In genomic region chr5:24612302-24612649, GRCm38 (mm10) we compare ENCODE assay signal across 14 mouse cellular contexts. TPM values are rescaled to one million over a fixed set of nuclear protein-coding genes. Genes with fewer than 3 reads are reported as not detected.
DNase-seq lines count a peak whose midpoint lies in the region; ATAC-seq lines count a peak whose summit lies in the region.
"Had no signal": no experiment of that assay in that cellular context is flagged by ENCODE, and none has a peak within 500 bp of the region (broad histone marks: within the 10 kb centered on the region; RNA-seq: fewer than 3 reads in every experiment).

No protein-coding gene starts in this region.

- no peak for DNase-seq in heart, postnatal 10 days
- DNase-seq in midbrain, embryonic 11.5 days (ENCODE audit: low spot score, missing footprints): peak; percentile 76
- DNase-seq in midbrain, embryonic 10.5 days (ENCODE audit: low spot score): no peak
- no peak for DNase-seq in limb, embryonic 10.5 days (ENCODE audit: low spot score)
- no peak for DNase-seq in right cerebral cortex, postnatal 4 days
- no peak for DNase-seq in thymus, postnatal 14 days
- DNase-seq: B cell, adult 2 months had no signal

- H3K4me3 ChIP-seq in heart, embryonic 12.5 days: no peak overlapping the region
- no peak overlapping the region for H3K4me3 ChIP-seq in midbrain, embryonic 11.5 days (ENCODE audit: low read depth, low read length)
- no peak overlapping the region for H3K4me3 ChIP-seq in midbrain, embryonic 10.5 days
- H3K4me3 ChIP-seq in limb, embryonic 10.5 days: no peak overlapping the region
- no peak overlapping the region for H3K4me3 ChIP-seq in stomach, embryonic 16.5 days (replicated peaks; ENCODE audit: low read length)
- H3K4me3 ChIP-seq: embryonic facial prominence, embryonic 12.5 days; liver, embryonic 12.5 days had no signal

- intact Hi-C loops in heart, postnatal 10 days (cut with DNase I): no loop called here

- H3K27me3 ChIP-seq in heart, embryonic 12.5 days (replicated peaks): peaks cover 4% of the 10 kb centered on the region; the same call in 1 of the 2 replicates
- no peaks in the 10 kb centered on the region for H3K27me3 ChIP-seq in midbrain, embryonic 11.5 days (ENCODE audit: control insufficient read depth, insufficient read depth, low read length)
- peaks cover 8% of the 10 kb centered on the region for H3K27me3 ChIP-seq in midbrain, embryonic 10.5 days (ENCODE audit: low read depth, poor library complexity, severe bottlenecking)
- peaks cover 30% of the 10 kb centered on the region for H3K27me3 ChIP-seq in limb, embryonic 10.5 days (ENCODE audit: low read depth, poor library complexity, severe bottlenecking)
- H3K27me3 ChIP-seq in stomach, embryonic 16.5 days (ENCODE audit: control insufficient read depth, insufficient read depth, low read length): no peaks in the 10 kb centered on the region
- H3K27me3 ChIP-seq: embryonic facial prominence, embryonic 12.5 days had no signal

- 75% methylated on average over 5 of the region's 5 CpGs for WGBS in heart, embryonic 12.5 days
- WGBS in midbrain, embryonic 11.5 days: 85% methylated on average over 5 of the region's 5 CpGs
- WGBS in midbrain, embryonic 10.5 days: 81% methylated on average over 5 of the region's 5 CpGs
- 82% methylated on average over 5 of the region's 5 CpGs for WGBS in limb, embryonic 10.5 days
- 75% methylated on average over 5 of the region's 5 CpGs for WGBS in stomach, embryonic 16.5 days

- no peaks in the 10 kb centered on the region for H3K9me3 ChIP-seq in heart, embryonic 12.5 days (replicated peaks)
- no peaks in the 10 kb centered on the region for H3K9me3 ChIP-seq in midbrain, embryonic 11.5 days (ENCODE audit: control insufficient read depth, low read length)
- no peaks in the 10 kb centered on the region for H3K9me3 ChIP-seq in midbrain, embryonic 10.5 days (replicated peaks)
- H3K9me3 ChIP-seq in limb, embryonic 10.5 days (replicated peaks): no peaks in the 10 kb centered on the region
- no peaks in the 10 kb centered on the region for H3K9me3 ChIP-seq in stomach, embryonic 16.5 days (replicated peaks; ENCODE audit: control insufficient read depth, low read length)
- H3K9me3 ChIP-seq: embryonic facial prominence, embryonic 12.5 days; liver, embryonic 12.5 days had no signal

- H3K36me3 ChIP-seq in heart, embryonic 12.5 days: no peaks in the 10 kb centered on the region
- no peaks in the 10 kb centered on the region for H3K36me3 ChIP-seq in midbrain, embryonic 11.5 days (ENCODE audit: control insufficient read depth, insufficient read depth, low read length)
- H3K36me3 ChIP-seq in midbrain, embryonic 10.5 days: no peaks in the 10 kb centered on the region
- no peaks in the 10 kb centered on the region for H3K36me3 ChIP-seq in limb, embryonic 10.5 days
- no peaks in the 10 kb centered on the region for H3K36me3 ChIP-seq in stomach, embryonic 16.5 days (ENCODE audit: control insufficient read depth, insufficient read depth, low read length)
- H3K36me3 ChIP-seq: embryonic facial prominence, embryonic 12.5 days; liver, embryonic 12.5 days had no signal

- 0 out of 2 replicates have a peak, but pooled peaks have one; percentile 37 for ATAC-seq in heart, embryonic 12.5 days (ENCODE audit: insufficient number of reproducible peaks, low FRiP score)
- no peak for ATAC-seq in midbrain, embryonic 11.5 days (ENCODE audit: low FRiP score)
- ATAC-seq in stomach, embryonic 16.5 days (ENCODE audit: insufficient read depth, low FRiP score): peak; percentile 25; the same call in 1 of the 2 replicates
- ATAC-seq: inflammation-experienced regulatory T-cells, adult 6 months; liver, embryonic 12.5 days had no signal

- no peak overlapping the region for H3K9ac ChIP-seq in heart, embryonic 12.5 days
- H3K9ac ChIP-seq in midbrain, embryonic 11.5 days (ENCODE audit: low read length): no peak overlapping the region
- no peak overlapping the region for H3K9ac ChIP-seq in stomach, embryonic 16.5 days (ENCODE audit: low read length)
- H3K9ac ChIP-seq: embryonic facial prominence, embryonic 12.5 days; liver, embryonic 12.5 days had no signal

- peaks cover 31% of the 10 kb centered on the region for H3K4me1 ChIP-seq in heart, embryonic 12.5 days (replicated peaks)
- H3K4me1 ChIP-seq in midbrain, embryonic 11.5 days (ENCODE audit: control insufficient read depth, insufficient read depth, low read length): no peaks in the 10 kb centered on the region
- H3K4me1 ChIP-seq in midbrain, embryonic 10.5 days: peaks cover 15% of the 10 kb centered on the region; the same call in 1 of the 2 replicates
- peaks cover 12% of the 10 kb centered on the region for H3K4me1 ChIP-seq in limb, embryonic 10.5 days
- no peaks in the 10 kb centered on the region for H3K4me1 ChIP-seq in stomach, embryonic 16.5 days (ENCODE audit: control insufficient read depth, insufficient read depth, low read length)

- H3K4me2 ChIP-seq in heart, embryonic 12.5 days: no peak overlapping the region
- no peak overlapping the region for H3K4me2 ChIP-seq in midbrain, embryonic 11.5 days
- H3K4me2 ChIP-seq in stomach, embryonic 16.5 days (ENCODE audit: low read depth, low read length): no peak overlapping the region
- H3K4me2 ChIP-seq: embryonic facial prominence, embryonic 12.5 days; liver, embryonic 12.5 days had no signal

- no peak overlapping the region for H3K27ac ChIP-seq in heart, embryonic 12.5 days (ENCODE audit: poor library complexity, severe bottlenecking)
- no peak overlapping the region for H3K27ac ChIP-seq in midbrain, embryonic 11.5 days (ENCODE audit: low read depth, low read length)
- no peak overlapping the region for H3K27ac ChIP-seq in midbrain, embryonic 10.5 days (replicated peaks)
- peak overlapping the region; percentile 25; the same call in 1 of the 2 replicates for H3K27ac ChIP-seq in limb, embryonic 10.5 days
- no peak overlapping the region for H3K27ac ChIP-seq in stomach, embryonic 16.5 days (ENCODE audit: low read length)
- H3K27ac ChIP-seq: embryonic facial prominence, embryonic 12.5 days; liver, embryonic 12.5 days had no signal

RNA-seq across cellular contexts. Expression of gene Smarcd3, which starts 11.9 kb away (rescaled TPM):
- 86.4 and 90.3 TPM in 2 replicates for polyA plus RNA-seq in heart, embryonic 12.5 days (2016; fragmentation: Nextera tagmentation; extraction: Ambion mirVana)
- total RNA-seq in heart, postnatal 10 days (2021): 10 to 100 TPM; 61.4 to 67.8 TPM
- 56.8 and 60.2 TPM in 2 replicates for polyA plus RNA-seq in midbrain, embryonic 11.5 days (2014; fragmentation: Nextera tagmentation; extraction: Ambion mirVana)
- polyA plus RNA-seq in midbrain, embryonic 10.5 days (2016; fragmentation: Nextera tagmentation; extraction: Ambion mirVana): 32.4 and 44.8 TPM in 2 replicates
- polyA plus RNA-seq in limb, embryonic 10.5 days (2016; fragmentation: Nextera tagmentation; extraction: Ambion mirVana): 21.5 and 34.3 TPM in 2 replicates
- 13.1 and 17.1 TPM in 2 replicates for polyA plus RNA-seq in stomach, embryonic 16.5 days (2015; fragmentation: Nextera tagmentation; extraction: Ambion mirVana)

RNA-seq across cellular contexts. Expression of gene Chpf2, which starts 25.7 kb away (rescaled TPM):
- 20.1 and 22.8 TPM in 2 replicates for polyA plus RNA-seq in heart, embryonic 12.5 days (2016; fragmentation: Nextera tagmentation; extraction: Ambion mirVana)
- total RNA-seq in heart, postnatal 10 days (2021): 10 to 100 TPM; 19.4 to 19.8 TPM
- 7.2 and 9.6 TPM in 2 replicates for polyA plus RNA-seq in midbrain, embryonic 11.5 days (2014; fragmentation: Nextera tagmentation; extraction: Ambion mirVana)
- polyA plus RNA-seq in midbrain, embryonic 10.5 days (2016; fragmentation: Nextera tagmentation; extraction: Ambion mirVana): 14.8 and 19.7 TPM in 2 replicates
- polyA plus RNA-seq in limb, embryonic 10.5 days (2016; fragmentation: Nextera tagmentation; extraction: Ambion mirVana): 15.1 and 19.0 TPM in 2 replicates
- 21.8 and 23.9 TPM in 2 replicates for polyA plus RNA-seq in stomach, embryonic 16.5 days (2015; fragmentation: Nextera tagmentation; extraction: Ambion mirVana)

RNA-seq across cellular contexts. Expression of gene Abcf2, which starts 35.0 kb away (rescaled TPM):
- polyA plus RNA-seq in heart, embryonic 12.5 days (2016; fragmentation: Nextera tagmentation; extraction: Ambion mirVana): 79.0 and 80.6 TPM in 2 replicates
- 10 to 100 TPM; 44.2 to 47.5 TPM for total RNA-seq in heart, postnatal 10 days (2021)
- 143 and 147 TPM in 2 replicates for polyA plus RNA-seq in midbrain, embryonic 11.5 days (2014; fragmentation: Nextera tagmentation; extraction: Ambion mirVana)
- 160 and 170 TPM in 2 replicates for polyA plus RNA-seq in midbrain, embryonic 10.5 days (2016; fragmentation: Nextera tagmentation; extraction: Ambion mirVana)
- 177 and 197 TPM in 2 replicates for polyA plus RNA-seq in limb, embryonic 10.5 days (2016; fragmentation: Nextera tagmentation; extraction: Ambion mirVana)
- 81.7 and 81.9 TPM in 2 replicates for polyA plus RNA-seq in stomach, embryonic 16.5 days (2015; fragmentation: Nextera tagmentation; extraction: Ambion mirVana)

RNA-seq across cellular contexts. Expression of gene 4931409K22Rik, which starts 55.7 kb away (rescaled TPM):
- not detected in 2 replicates for polyA plus RNA-seq in heart, embryonic 12.5 days (2016; fragmentation: Nextera tagmentation; extraction: Ambion mirVana)
- total RNA-seq in heart, postnatal 10 days (2021): not detected
- not detected in 2 replicates for polyA plus RNA-seq in midbrain, embryonic 11.5 days (2014; fragmentation: Nextera tagmentation; extraction: Ambion mirVana)
- polyA plus RNA-seq in midbrain, embryonic 10.5 days (2016; fragmentation: Nextera tagmentation; extraction: Ambion mirVana): 0.05 TPM in 1 of 2 replicates, not detected in the other
- 0.05 TPM in 1 of 2 replicates, not detected in the other for polyA plus RNA-seq in limb, embryonic 10.5 days (2016; fragmentation: Nextera tagmentation; extraction: Ambion mirVana)
- polyA plus RNA-seq in stomach, embryonic 16.5 days (2015; fragmentation: Nextera tagmentation; extraction: Ambion mirVana): 0.13 TPM in 1 of 2 replicates, not detected in the other
- total RNA-seq: layer of hippocampus, postnatal 14 days; monocyte, adult 5-6 weeks had no signal
- polyA plus RNA-seq: inflammation-experienced regulatory T-cells, adult 6 months; liver, embryonic 12.5 days had no signal
